ENCODE assay signal across 8 mouse cellular contexts in genomic region chr7:4513236-4513635, GRCm38 (mm10). TPM values are rescaled to one million over a fixed set of nuclear protein-coding genes. Genes with fewer than 3 reads are reported as not detected.
DNase-seq lines count a peak whose midpoint lies in the region; ATAC-seq and TF ChIP-seq lines count a peak whose summit lies in the region.

No protein-coding gene starts in this region.

- TF ChIP-seq POLR2A in olfactory bulb, adult 2 months (IDR thresholded peaks at IDR 0.05; ENCODE audit: insufficient read depth, low read depth, low read length): no peak

- ATAC-seq in liver, embryonic 12.5 days: no peak
- ATAC-seq in embryonic facial prominence, embryonic 14.5 days (ENCODE audit: low read depth): no peak

- no peaks in the 10 kb centered on the region for H3K9me3 ChIP-seq in liver, embryonic 12.5 days (replicated peaks)
- H3K9me3 ChIP-seq in embryonic facial prominence, embryonic 14.5 days (ENCODE audit: control insufficient read depth, low read length): no peaks in the 10 kb centered on the region

- H3K4me1 ChIP-seq in liver, embryonic 12.5 days: peaks cover 44% of the 10 kb centered on the region
- H3K4me1 ChIP-seq in embryonic facial prominence, embryonic 14.5 days (ENCODE audit: control insufficient read depth, insufficient read depth, low read length): peaks cover 8% of the 10 kb centered on the region; the same call in 1 of the 2 replicates
- H3K4me1 ChIP-seq in olfactory bulb, adult 2 months (ENCODE audit: control insufficient read depth, insufficient read depth, low read length): peaks cover 11% of the 10 kb centered on the region

- no peak overlapping the region for H3K4me2 ChIP-seq in liver, embryonic 12.5 days
- H3K4me2 ChIP-seq in embryonic facial prominence, embryonic 14.5 days (ENCODE audit: low read depth, low read length): peak overlapping the region; percentile 27; the same call in 1 of the 2 replicates

- H3K4me3 ChIP-seq in liver, embryonic 12.5 days: no peak overlapping the region
- H3K4me3 ChIP-seq in embryonic facial prominence, embryonic 14.5 days (ENCODE audit: low read depth, low read length): peak overlapping the region; percentile 8; the same call in 1 of the 2 replicates
- no peak overlapping the region for H3K4me3 ChIP-seq in olfactory bulb, adult 2 months (ENCODE audit: insufficient read depth, low read depth, low read length)

- WGBS in liver, embryonic 12.5 days (ENCODE audit: insufficient replicate concordance): 21% methylated on average over 13 of the region's 13 CpGs
- 26% methylated on average over 13 of the region's 13 CpGs for WGBS in embryonic facial prominence, embryonic 14.5 days
- 32% methylated on average over 13 of the region's 13 CpGs for WGBS in olfactory bulb, adult 2 months

- H3K36me3 ChIP-seq in liver, embryonic 12.5 days: no peaks in the 10 kb centered on the region
- H3K36me3 ChIP-seq in embryonic facial prominence, embryonic 14.5 days (ENCODE audit: control insufficient read depth, insufficient read depth, low read length): no peaks in the 10 kb centered on the region

- H3K27ac ChIP-seq in liver, embryonic 12.5 days: no peak overlapping the region
- no peak overlapping the region for H3K27ac ChIP-seq in embryonic facial prominence, embryonic 14.5 days (replicated peaks; ENCODE audit: low read depth, low read length)
- H3K27ac ChIP-seq in olfactory bulb, adult 2 months (ENCODE audit: insufficient read depth, low read depth, low read length): no peak overlapping the region

- H3K27me3 ChIP-seq in liver, embryonic 12.5 days (replicated peaks): no peaks in the 10 kb centered on the region
- no peaks in the 10 kb centered on the region for H3K27me3 ChIP-seq in embryonic facial prominence, embryonic 14.5 days (replicated peaks; ENCODE audit: control insufficient read depth, insufficient read depth, low read length)

- H3K9ac ChIP-seq in liver, embryonic 12.5 days: no peak overlapping the region
- H3K9ac ChIP-seq in embryonic facial prominence, embryonic 14.5 days (ENCODE audit: low read depth, low read length): peak overlapping the region; percentile 19; the same call in 1 of the 2 replicates

- peak; percentile 91 for TF ChIP-seq CTCF in olfactory bulb, adult 2 months (IDR thresholded peaks at IDR 0.05; ENCODE audit: insufficient read depth, low read depth, low read length)

- DNase-seq in liver: peak; percentile 62
- DNase-seq in NIH3T3 (ENCODE audit: low read depth): peak; percentile 79
- peak; percentile 64 for DNase-seq in embryonic facial prominence, embryonic 14.5 days (ENCODE audit: low spot score)
- peak; percentile 49 to 58 for DNase-seq in kidney, postnatal 4 days
- no peak for DNase-seq in urinary bladder, adult 18-20 months (ENCODE audit: low spot score in 2 of 2)
- DNase-seq in cerebellum, adult 8-10 months: no peak

RNA-seq across cellular contexts. Expression of gene Tnnt1, which starts 2.9 kb away (rescaled TPM):
- polyA plus RNA-seq in liver, embryonic 12.5 days (2016; fragmentation: Nextera tagmentation; extraction: Ambion mirVana): 13.7 and 17.9 TPM in 2 replicates
- polyA plus RNA-seq in embryonic facial prominence, embryonic 14.5 days (2014; fragmentation: Nextera tagmentation; extraction: Ambion mirVana): 405 and 459 TPM in 2 replicates
- polyA plus RNA-seq in olfactory bulb, adult 2 months (2012; ENCODE audit: insufficient read depth, insufficient read length, low replicate concordance, missing spikeins): not detected in 2 replicates

RNA-seq across cellular contexts. Expression of gene Tnni3, which starts 10.8 kb away (rescaled TPM):
- 1.7 and 1.8 TPM in 2 replicates for polyA plus RNA-seq in liver, embryonic 12.5 days (2016; fragmentation: Nextera tagmentation; extraction: Ambion mirVana)
- 2.6 and 3.4 TPM in 2 replicates for polyA plus RNA-seq in embryonic facial prominence, embryonic 14.5 days (2014; fragmentation: Nextera tagmentation; extraction: Ambion mirVana)
- polyA plus RNA-seq in olfactory bulb, adult 2 months (2012; ENCODE audit: insufficient read depth, insufficient read length, low replicate concordance, missing spikeins): not detected in 2 replicates

RNA-seq across cellular contexts. Expression of gene Ppp1r12c, which starts 11.8 kb away (rescaled TPM):
- 41.1 and 42.9 TPM in 2 replicates for polyA plus RNA-seq in liver, embryonic 12.5 days (2016; fragmentation: Nextera tagmentation; extraction: Ambion mirVana)
- 49.2 and 50.8 TPM in 2 replicates for polyA plus RNA-seq in embryonic facial prominence, embryonic 14.5 days (2014; fragmentation: Nextera tagmentation; extraction: Ambion mirVana)
- polyA plus RNA-seq in olfactory bulb, adult 2 months (2012; ENCODE audit: insufficient read depth, insufficient read length, low replicate concordance, missing spikeins): not detected in 2 replicates

RNA-seq across cellular contexts. Expression of gene Dnaaf3, which starts 19.0 kb away (rescaled TPM):
- 0.24 and 0.26 TPM in 2 replicates for polyA plus RNA-seq in liver, embryonic 12.5 days (2016; fragmentation: Nextera tagmentation; extraction: Ambion mirVana)
- 1.2 and 1.4 TPM in 2 replicates for polyA plus RNA-seq in embryonic facial prominence, embryonic 14.5 days (2014; fragmentation: Nextera tagmentation; extraction: Ambion mirVana)
- polyA plus RNA-seq in olfactory bulb, adult 2 months (2012; ENCODE audit: insufficient read depth, insufficient read length, low replicate concordance, missing spikeins): not detected in 2 replicates

RNA-seq across cellular contexts. Expression of gene Syt5, which starts 34.1 kb away (rescaled TPM):
- polyA plus RNA-seq in liver, embryonic 12.5 days (2016; fragmentation: Nextera tagmentation; extraction: Ambion mirVana): 0.84 and 1.3 TPM in 2 replicates
- polyA plus RNA-seq in embryonic facial prominence, embryonic 14.5 days (2014; fragmentation: Nextera tagmentation; extraction: Ambion mirVana): 5.8 and 8.1 TPM in 2 replicates
- not detected in 2 replicates for polyA plus RNA-seq in olfactory bulb, adult 2 months (2012; ENCODE audit: insufficient read depth, insufficient read length, low replicate concordance, missing spikeins)

Comparison
In these comparisons a context has a peak if more than half of its experiments do, and no peak if none do; other contexts are left out.
1. DNase-seq: peak in liver (single experiment), NIH3T3 (single experiment), embryonic facial prominence, embryonic 14.5 days (single experiment) and kidney, postnatal 4 days (2 of 2); none in urinary bladder, adult 18-20 months (0 of 2) and cerebellum, adult 8-10 months (single experiment).
2. RNA of gene Tnnt1, which starts 2.9 kb away (polyA plus RNA-seq): 405 to 459 TPM in embryonic facial prominence, embryonic 14.5 days; 13.7 to 17.9 TPM in liver, embryonic 12.5 days and not detected in olfactory bulb, adult 2 months; every median in the first group is over 10 times any median in the second.